Mouse (Mus musculus) neural tube, embryonic 10.5 days (tissue): ENCODE results near the gene Noct.

ENCODE experiments used
- DNase-seq: peaks from one replicate; pipeline ENCODE4 v3.0.0-alpha.2; 2017; ENCODE audit warnings: low spot score; ENCODE audit errors: extremely low spot score

Noct gene

DNA sequence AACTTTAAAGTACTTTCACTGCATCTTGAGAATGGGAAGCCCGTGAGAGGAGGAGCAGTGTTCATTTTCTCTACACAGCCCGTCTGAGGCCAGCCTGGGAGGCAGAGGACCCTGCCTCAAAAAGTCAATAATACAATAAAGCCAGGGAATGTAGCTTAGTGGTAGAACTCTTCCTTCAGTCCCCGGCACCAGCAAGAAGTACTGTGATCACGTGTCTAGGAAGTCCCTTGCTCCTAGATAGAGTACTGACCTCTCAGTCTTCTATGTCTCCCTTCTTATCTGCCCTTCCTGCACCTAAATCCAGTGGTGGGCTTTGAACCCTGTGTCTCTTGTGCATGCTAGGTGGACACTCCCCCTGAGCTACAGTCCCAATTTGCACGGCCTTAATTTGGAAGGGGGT, 6.6 kb downstream of the Noct start:
- no peak for DNase-seq

DNA sequence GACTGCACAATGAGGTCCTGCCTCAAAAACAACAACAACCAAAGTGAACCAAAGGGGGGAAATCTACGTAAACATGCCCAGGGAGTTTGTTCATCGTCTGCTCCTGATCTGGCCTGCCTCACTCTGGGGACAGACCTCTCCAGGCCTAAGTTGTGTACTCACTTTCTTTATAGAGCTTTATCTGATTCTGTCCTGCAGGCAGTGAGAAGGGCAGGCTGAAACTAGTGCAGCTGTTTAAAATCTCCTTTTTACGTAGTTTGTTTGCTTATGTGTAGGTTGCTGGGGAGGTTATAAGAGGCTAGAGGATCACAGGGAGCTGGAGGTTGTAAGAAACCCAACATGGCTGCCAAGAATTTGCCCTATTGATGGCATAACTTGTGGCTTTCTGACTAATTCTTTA, 7.3 kb downstream of the Noct start:
- no peak for DNase-seq

DNA sequence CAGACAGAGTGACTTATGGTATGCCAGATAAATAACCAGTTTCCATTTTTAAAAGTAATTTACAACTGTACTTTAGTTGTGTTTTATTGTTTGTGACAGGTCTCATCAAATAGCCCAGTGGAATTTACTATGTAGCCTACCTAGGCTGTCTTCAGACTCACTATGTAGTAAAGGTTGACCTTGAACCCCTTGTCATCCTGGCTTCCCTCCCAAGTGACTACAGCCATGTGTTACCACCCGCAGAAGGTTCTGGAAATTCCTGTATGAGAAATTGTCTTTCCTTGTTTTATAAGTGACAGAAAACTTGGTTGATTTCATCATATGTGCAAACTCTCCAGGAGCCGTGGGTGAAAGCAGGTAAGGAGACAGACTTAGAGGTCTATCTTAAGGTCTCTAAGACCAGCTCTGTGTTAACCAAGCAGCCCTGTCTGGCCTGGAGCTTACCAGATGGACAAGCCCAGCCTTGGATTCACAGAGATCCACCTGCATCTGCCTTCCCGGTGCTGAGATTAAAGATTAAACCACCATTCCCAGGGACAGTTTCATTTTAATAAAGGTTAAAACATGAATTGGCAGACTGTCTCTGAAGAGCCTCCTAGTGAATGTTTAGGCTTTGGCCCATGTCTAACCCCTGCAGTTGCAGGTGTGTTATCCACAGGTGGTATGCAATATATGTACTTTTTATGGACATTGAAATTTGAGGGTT, 8.1 kb downstream of the Noct start:
- no peak for DNase-seq

DNA sequence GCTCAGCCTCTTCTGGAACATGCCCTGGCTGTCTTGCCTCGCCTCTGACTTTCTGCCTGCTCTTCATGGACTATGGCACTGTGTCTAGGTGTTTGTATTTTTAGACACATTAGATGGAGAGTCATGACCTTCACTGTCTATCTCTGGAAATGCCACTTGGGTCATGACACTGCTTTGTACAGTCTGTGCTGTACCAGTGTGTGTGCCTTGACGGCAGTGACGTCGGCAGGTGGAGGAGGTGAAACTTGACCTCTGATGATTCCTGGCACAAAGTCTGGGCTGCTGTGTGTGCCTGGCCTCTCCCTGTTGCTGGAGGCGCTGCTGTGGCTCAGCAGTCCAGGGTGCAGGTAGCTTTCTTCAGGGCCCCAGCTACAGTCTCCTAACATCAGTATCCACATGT, 9.2 kb downstream of the Noct start:
- no peak for DNase-seq

DNA sequence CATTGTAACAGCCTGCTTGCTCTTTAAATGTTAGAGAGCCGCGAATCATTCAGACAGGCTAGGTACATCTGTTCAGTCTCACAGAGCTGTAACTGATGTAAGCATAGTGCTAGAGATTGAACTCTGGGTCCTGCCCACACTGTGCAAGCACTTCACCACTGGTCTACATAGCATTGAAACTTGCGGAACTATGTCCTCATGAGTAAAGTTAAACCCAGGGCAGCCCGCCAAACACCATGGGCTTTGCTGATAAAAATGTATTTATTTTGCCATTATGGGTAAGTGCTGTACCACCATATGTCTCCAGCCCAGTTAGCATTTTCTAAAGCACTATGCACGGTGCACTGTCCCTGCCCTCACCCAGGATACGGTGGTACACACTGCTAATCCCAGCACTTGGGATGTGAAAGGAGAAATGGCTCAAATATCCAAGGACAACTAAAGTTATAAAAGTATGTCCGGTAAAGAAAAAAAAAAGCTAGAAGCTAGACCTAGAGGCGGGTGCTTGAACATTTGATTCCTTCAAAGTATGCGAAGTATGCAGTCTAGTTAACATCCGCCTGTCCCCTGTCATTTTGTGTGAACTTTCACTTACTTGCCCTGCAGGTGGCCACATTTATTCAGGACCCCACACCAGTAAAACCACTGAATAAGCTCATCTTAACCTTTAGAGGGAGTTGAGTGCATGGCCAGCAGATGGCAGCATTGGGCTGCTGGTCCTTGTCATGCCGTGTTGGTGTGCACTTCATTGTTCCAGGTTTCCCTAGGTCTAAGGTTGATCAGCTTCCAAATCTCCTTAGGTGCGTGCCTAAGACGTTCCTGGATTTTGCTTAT, 9.9 kb downstream of the Noct start:
- DNase-seq = peak; percentile 89

DNA sequence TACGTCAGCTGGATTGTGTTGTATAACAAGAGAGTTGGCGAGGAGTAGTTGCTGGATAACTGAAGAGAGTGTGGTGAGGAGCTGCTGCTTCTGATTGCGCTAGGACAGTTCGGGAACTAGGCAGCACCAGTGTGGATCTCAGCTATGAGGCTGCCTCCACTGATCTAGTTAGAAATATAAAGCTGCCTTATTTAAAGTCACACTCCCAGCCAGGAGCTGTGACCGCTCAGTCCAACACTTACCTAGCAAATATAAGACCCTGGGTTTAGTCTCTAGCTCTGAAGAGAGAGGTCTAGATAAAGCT, 10.5 kb downstream of the Noct start:
- no peak for DNase-seq

DNA sequence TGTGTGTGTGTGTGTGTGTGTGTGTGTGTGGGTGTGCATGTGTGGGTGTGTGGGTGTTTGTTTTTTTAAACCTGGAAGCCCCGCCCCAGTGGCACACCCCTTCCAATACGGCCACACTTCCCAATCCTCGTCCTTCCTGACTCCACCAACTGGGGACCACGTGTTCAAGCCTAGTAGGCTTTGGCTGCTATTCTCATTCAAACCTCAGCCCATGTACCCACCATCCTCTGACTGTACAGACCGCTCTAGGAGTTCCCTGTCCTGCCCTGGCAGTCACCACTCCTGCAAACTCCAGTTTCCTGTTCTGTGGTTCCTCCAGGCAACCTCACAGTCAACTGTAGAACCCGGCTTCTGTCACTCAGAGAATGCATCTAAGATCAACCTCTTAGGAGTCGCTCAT, 14.3 kb downstream of the Noct start:
- no peak for DNase-seq

DNA sequence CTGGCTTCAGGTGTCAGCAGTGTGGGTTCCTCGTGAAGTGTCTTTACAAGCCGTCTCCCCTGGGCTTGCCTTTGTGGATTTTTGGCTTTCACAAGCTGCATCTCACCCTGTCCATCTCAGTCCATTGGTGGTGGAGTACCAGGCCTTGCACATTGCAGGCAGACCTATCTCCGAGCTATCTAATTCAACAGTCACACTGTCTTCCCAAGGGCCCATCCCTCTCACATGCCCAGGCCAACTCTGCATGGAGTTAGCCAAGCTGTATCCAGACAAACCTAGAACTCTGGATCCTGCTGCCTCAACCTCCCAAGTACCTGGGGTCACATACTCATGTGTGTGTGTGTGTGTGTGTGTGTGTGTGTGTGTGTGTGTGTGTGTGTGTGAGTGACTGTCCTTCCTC, 15.3 kb downstream of the Noct start:
- no peak for DNase-seq

DNA sequence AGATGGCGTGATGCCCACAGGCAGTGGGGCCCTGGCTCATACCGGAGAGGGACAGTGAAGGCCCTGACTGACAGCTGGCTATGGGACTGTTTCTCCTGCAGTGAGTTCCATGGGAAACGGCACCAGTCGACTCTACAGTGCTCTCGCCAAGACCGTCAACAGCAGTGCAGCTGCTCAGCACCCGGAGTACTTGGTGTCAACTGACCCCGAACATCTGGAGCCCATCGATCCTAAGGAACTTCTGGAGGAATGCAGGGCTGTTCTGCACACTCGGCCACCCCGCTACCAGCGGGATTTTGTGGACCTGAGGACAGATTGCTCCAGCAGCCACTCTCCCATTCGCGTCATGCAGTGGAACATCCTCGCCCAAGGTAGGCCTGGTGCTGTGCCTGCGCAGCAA, 23.5 kb downstream of the Noct start:
- no peak for DNase-seq

DNA sequence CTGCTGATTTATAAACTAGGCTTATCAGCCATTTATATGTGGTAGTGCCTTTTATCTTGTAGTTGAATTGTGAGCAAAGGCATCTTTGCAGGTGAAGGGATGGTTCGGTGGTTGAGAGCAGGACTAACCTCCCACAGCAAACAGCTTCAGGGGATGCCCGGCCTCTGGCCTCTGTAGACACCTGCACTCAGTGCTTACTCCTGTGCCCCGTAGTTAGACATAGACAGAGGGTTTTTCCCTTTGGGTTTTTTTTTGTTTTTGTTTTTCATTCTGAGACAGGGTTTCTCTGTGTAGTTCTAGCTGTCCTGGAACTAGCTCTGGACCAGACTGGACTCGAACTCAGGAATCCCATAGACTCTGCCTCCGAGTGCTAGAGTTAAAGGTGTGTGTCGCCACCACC, 24.4 kb downstream of the Noct start:
- DNase-seq = no peak

DNA sequence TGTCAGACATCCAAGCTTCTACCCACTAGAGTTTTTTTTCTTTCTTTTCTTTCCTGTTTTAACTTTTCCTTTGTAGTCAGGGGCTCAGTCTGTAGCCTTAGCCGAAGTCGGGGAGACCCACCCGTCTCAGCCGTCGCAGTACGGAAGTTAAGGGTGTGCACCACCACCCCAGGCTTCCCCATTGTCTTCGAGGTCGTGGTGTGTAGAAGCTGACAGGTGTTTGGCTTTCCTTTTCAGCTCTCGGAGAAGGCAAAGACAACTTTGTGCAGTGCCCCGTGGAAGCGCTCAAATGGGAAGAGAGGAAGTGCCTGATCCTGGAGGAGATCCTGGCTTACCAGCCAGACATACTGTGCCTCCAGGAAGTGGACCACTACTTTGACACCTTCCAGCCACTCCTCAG, 25.2 kb downstream of the Noct start:
- DNase-seq = no peak

DNA sequence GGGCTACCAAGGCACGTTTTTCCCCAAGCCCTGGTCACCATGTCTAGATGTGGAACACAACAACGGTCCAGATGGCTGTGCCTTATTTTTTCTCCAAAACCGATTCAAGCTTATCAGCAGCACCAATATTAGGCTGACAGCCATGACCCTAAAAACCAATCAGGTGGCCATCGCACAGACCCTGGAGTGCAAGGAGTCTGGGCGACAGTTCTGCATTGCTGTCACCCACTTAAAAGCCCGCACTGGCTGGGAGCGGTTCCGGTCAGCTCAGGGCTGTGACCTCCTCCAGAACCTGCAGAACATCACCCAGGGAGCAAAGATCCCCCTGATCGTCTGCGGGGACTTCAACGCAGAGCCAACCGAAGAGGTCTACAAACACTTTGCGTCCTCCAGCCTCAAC, 25.6 kb downstream of the Noct start:
- DNase-seq = no peak

DNA sequence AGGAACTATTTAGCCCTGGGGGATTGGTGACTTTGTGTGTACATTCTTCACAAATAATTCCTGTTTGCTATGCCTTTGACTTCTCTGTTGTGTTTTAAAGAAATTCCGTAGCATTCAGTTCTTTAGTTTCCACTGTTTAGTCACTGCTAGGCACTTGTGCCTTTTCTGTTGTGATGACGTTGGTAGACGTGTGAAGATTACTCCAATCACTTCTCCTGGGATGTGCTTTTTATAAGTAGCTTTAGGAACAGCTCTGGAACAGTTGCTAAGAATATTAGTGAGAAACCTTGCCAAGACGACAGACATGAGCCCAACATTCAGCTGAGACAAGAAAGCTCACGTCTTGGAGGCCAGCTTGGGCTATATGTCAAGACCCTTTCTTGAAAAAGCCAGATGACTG, 26.8 kb downstream of the Noct start:
- DNase-seq = no peak

DNA sequence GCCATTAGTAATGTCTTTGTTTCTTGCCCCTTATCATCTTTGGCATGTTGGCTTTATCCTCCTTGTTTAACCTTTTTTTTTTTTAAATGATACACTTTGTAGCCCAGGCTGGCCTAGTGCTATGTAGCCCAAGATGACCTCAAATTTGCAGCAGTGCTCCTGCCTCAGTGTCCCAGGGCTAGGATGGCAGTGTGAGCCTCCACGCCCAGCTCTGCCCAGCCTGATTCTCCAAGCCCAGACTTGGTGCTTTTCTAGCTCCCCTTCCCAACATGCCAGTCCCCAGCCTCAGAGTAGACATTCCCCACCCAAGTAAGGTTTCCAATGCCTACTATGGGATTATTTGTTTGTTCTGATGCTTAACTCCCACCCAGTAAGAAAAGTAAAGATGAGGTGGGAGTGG, 28.0 kb downstream of the Noct start:
- no peak for DNase-seq

DNA sequence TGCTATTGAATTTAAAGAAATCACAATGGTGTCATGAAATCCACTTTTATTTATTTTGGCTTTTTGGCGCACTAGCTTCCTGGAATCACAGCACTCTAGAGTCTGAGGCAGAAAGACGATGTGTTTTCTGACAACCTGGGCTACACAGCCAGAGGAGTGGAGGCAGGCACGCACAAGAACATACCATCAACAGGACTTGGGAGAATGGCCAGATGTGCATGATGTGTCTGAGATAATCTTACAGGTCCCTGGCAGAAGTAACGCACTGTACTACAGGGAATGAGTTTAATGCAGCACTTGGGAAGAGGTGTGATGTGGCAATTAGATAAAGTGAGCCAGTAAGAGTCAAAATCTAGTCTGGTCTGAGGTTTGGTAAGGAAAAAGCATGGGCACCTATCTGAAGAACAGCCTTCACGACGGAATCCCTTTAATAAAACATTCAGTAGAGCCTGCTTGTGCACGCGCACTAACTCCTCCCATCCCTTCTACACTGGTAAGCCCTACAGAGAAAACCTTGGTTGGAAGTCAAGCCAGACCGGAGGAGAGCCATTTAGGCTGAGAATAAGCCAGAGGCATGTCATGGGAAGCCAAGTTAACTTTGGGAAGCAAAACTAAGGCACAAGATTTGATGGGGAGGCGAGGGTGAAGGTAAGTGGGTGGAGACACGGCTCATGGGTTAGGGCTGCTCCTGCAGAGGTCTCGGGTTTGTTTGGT, 28.6 kb downstream of the Noct start:
- DNase-seq = no peak

DNA sequence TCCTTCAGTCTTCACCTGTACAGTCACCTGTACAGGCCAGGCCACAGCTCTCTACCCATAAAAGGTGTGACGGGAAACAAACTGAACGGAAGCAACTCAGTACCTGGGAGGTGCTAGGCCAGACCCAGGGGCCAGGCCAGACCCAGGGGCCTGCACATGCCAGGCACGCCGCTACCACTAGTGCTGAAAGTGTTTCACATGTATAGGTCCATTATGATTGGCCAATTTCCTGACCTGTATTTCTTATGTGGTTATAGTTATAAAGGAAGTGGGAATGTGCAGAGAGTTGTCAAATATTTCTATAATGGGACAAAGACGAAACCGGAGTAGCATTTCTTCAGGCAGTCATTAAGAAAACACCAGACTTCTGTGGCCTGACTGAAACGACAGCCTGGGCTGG, 30.5 kb downstream of the Noct start:
- no peak for DNase-seq

DNA sequence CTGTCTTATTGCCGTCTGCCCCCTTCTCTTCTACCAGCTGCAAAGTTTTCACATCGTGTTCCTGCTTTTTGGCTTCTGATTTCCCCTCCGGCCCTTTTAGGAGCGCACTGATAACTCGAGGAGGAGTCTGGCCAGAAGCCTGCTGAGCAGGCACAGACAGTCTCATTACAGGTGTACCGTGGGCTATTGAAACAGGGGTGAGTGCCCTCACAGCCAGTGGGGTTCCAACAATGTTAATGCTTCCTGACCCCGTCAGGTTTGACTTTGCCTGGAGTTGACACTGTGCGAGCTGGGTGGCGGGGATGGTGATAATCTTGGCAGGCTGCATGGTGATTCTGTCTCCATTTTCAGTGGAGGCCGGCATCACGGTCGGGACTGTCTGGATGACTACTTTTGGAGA, 32.2 kb downstream of the Noct start:
- DNase-seq = no peak

DNA sequence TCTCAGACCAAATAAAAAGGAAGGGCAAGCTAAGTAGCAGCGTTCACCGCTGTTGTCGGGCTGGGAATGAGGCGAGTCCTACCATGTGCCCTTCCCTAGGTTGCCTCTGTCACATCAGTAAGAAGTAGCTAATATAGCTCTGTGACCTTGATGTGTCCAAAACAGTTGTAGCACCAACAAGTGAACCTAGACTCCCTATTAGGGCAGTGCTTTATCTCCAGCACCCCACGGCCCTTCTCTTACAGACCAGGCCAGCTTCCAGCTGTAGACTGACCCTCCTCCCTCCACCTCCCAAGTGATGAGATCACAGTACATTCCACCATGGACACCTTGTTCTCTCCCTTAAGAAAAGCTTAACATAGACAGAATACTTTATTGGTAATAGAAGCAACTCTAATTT, 33.8 kb downstream of the Noct start:
- DNase-seq = no peak

DNA sequence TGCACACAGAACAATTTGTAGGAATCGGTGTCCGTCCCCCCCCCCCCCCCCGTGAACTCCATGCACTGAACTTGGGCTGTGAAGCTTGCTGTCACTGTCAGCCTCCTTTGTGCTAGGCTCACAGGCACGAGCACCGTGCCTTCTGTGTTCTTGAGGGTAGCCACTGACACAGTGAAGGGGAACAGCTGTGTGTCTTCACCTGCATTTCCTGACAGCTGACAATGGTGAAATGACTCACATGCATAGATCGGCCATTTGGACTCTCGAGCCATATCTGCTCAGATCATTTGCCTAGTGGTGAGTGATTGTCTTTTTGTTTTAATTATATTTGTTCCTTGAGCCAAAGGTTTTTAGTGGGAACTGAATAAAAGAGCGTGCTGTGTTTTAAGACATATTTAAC, 38.7 kb downstream of the Noct start:
- DNase-seq = no peak

DNA sequence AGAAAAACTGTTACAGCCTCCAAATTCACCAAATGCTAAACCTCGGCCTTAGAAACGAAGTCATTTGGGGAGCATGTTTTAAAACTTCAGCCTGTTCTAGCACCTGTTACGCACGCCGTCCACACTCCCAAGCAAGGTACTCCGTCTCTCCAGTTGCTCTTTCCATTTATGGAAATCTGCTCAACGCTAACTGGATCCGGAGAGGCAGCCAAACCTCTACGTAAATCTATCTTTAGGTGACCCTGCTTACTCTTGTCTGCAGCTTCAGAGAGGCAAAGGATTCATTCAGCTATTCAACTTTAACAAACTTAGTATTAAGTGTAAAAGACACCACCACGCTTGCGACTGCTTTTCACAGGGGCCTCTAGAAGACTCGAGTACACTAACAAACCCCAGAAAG, 44.2 kb downstream of the Noct start:
- DNase-seq = no peak

DNA sequence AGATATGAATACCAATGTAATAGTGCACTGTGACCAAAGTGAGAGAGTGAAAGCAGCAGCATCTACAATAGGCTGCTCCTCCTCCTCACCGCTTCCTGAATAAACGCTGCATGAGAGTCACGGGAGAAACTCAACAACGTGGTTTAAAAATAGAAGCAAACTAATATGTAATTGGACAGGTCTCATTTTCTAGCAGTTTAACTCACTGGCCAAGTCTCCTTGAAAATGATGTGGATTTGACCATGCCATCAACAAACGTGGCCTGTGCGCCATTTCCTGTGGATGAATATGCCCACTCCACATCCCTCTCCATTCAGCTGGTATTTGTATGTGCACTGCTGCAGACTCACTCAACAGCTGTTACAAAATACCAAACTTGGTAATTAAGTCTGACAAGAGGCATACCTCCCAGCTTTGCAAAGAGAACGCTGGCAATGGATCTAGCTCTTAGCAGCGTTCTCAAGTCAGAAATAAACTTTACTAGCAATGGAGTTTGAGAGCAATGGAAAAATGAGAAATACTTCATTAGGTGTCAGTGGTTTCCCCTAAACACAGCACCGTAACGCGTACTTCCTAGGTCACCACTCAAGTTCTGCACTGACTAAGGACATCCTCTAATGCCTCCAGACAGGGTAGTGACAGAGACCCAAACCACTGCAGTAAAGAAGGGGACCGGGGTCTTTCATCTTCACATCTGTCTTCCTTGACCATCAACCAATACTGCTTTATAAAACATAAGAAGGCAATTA, 46.0 kb downstream of the Noct start:
- no peak for DNase-seq

DNA sequence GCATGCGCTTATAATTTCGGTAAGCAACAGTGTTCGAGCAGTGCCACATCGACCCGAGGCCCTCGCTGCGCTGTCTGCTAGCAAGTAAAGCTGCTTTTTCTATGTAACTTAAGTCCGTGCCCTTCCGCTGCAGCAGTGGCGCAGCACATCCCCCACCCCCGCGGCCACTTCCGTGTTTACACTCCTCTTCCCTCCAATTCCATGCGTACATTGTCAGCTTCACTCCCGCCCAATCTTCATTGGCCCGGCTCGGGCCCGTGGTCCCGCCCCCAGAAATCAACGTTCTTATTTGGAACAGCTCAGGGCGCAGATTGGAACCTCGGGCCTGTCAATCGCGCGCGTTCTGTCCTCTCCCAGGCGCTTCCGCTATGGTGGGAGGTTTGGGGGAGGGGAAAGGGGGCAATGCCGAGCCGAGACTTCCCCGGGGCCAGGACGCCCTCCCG, 51.7 kb downstream of the Noct start:
- DNase-seq = peak; percentile 97
